Mouse (Mus musculus) mouse trophoblast stem cell (cell line): ENCODE results near the gene Slc10a6.

ENCODE experiments used
- in situ Hi-C, 2 experiments: fragments of 300-500 bp; cut with MseI, MboI; formaldehyde crosslinking; loops; 2 replicates in 1 of 2; 3 replicates in 1 of 2; pipeline ENCODE4 v1.15.1; 2025

Slc10a6 gene

DNA sequence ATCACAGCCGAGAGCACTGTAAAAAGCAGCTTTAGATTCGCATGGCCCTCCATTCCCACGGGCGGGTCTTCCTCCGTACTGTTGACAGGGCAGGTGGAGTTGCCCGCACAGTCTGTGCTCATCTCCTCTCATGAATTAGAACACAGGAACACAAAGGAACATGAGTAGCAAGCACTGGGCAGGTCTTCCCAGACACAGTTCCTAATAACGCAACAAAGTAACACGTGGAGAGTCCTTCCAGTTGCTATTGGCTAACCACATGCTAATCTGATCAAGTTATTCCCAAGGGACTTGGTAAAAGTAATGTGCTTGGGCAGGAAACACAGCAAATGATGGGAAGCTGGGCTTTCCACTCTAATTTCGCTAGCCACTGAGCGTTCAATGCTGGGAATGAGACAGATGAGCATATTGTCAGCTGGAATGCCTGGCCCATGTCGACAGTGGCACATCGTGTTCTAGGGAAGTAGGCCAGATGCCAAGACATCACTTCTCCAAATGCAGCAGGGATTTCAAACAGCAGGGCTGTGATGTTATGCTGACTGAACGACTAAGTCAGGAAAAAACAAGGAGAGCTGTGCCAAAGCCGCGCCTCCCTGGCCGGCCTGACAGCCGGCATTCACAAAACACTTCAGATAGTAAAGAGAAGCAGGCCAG is at the start of gene Slc10a6:
Gene Slc10a6, minus strand, starts transcription at position 293 of the 654 bp plus-strand sequence.
- in situ Hi-C loops: no loop called here

DNA sequence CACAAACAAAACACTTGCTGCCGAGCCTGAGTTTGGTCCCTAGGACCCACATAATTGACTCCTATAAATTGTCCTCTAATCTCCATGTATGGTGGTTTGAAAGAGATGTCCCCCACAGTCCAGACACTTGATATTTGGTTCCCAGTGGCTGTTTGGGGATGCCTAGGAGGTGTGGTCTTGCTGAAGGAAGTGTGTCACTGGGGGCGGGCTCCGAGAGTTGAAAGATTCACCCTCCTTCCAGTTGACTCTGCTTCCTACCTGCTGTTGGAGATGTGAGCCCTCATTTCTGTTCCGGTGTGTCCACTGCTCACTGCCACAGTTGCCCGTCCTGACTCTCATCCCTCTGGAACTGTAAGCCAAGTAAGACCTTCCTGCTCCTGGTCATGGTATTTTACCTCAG is 49.8 kb upstream of the Slc10a6 start:
- in situ Hi-C loops: no loop called here

DNA sequence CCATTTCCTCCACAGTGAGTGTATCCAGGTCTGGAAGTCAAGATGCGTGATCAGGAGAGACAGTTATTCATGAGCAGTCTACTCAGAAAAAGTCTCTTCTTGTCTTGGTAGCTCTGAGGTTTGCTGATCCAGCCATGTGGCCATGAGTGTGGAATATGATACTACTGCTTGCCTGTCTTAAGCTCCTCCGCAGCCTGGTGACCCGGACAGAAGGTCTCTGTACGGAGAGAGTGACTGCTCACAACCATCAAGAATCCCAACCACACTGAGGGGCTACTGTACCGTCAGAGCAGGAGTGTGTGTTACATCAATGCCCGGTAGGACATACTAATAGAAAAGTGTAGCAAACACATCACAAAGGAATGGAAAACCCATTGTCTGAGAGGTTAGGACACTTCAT is 48.7 kb upstream of the Slc10a6 start:
- in situ Hi-C loops: no loop called here

DNA sequence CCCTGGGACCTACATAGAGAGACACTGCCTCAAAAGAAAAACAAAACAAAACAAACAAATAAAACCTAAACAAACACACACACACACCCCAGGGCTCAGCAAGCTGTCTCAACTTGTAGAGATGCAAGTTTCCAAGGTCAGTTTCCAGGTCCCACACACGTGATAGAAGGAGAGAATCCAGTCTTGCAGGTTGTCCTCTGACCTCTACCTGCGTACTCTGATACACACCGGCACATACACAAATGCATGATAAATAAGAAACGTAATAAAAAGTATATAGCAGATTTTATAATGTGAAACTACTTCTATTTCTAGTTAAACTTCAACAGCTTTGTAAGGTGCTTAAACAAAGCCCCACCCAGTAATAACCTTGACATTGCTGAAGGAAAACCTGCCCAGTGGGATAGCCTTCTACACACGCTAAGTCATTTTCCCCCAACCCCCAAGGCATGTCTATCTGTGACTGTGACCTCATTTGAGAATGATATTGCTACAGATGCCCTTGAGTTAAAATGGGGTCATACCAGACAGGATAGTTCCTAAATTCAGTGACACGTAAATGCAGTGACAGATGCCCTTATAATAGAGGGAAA is 47.2 kb upstream of the Slc10a6 start:
- in situ Hi-C loops: no loop called here

DNA sequence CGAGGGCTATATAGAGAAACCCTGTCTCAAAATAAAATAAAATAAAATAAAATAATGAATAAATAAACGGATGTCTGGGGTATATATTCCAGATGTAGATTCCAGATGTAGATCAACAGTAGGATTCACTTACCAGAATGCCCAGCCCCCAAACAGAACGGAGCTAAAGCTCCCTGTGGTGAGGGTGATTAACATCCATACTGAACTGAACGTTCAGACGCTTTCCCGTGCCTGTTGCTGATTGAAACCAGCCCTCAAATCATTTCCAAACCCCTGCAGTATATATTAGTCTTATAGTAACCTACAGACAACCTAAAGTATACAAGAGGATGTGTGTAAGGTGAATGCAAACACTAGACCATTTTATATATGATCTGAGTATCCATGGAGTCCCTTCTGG is 45.3 kb upstream of the Slc10a6 start:
- in situ Hi-C loops: no loop called here

DNA sequence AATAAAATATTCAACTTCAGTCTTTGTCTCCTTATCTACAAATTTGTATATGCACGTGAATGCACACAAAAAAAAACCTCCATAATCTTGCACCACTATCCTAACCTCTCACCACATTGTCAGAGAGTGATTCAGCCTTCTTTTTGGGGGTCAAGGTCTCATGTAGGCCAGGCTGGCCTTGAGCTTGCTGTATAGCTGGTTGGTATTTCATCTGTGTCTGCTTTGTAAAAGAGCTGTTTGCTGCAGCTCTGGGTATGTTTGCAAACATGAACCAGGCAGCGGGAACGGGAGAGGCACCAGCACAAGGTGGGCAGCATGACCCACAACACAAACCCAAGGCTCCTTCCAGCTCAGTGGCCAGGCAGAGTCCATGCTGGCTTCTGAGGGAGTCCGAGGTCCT is 44.4 kb upstream of the Slc10a6 start:
- in situ Hi-C loops: no loop called here

DNA sequence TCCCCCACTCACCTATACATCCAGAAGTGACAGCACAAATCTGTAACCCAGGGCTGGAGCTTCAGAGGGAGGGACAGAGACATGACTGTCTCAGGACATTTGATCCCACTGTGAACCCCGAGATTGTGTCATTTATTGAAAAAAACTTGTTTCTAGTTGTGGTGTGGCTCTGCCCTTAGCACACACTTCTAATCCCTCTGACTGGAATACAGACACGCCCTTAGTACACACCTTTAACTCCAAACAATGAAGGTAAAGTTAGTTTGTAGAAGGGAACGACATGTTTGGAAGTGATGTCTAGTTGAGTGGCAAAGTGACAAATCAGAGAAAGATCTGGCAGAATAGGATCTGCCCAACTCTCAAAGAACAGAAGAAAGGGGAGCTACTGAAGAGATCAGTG is 42.7 kb upstream of the Slc10a6 start:
- in situ Hi-C loops: no loop called here

DNA sequence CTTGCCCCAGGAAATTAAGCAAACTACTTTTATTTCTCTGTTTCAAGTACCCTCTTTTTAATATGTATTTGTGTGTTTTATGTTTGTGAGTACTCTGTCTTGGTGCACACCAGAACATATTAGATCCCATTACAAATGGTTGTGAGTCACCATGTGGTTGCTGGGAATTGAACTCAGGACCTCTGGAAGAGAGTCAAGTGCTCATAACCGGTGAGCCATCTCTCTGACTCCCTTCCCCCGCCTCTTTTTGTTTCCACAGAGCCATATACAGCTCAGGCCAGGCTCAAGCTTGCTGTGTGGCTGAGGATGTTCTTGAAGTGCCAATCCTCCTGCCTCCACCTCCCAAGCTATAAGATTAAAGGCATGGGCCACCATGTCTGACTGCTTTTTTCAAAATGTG is 36.7 kb upstream of the Slc10a6 start:
- in situ Hi-C loops: no loop called here

DNA sequence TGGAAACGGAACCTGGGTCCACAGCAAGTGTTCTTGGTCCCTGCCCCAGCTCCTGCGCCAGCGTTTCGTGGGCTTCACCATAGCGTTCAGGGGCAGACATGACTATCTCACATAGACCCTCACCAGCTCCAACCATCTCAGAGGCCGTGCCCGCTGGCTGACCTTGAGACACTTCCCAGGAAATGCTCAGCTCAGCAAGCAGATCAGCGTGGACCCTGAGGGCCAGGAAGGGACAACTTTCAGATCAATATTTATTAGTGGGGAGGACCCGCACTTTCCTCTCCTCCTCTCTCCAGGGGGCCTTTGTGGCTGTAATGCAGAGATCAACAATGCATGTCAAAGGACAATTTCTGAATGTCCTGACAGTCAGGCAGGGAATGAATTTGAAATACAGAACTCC is 35.7 kb upstream of the Slc10a6 start:
- in situ Hi-C loops: no loop called here

DNA sequence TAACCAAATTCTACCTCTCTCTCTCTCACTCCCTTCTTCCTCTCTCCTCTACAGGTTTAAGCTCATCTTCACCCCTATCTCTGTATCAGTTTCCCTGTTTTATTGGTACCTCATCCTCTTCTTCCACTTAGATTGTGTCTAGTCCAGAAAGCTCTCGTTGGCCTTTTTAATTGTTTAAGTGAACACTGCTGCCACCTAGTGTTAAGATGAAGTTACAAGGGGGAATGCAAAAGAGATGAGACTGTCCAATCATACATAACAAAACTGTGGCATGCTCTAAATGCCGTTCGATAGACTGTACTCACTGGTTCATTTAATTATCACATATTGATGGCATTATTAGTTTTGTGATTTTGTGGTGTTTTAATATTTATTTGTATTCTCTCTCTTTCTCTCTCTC is 30.4 kb upstream of the Slc10a6 start:
- in situ Hi-C loops: loop anchor here (5.0 to 10.0 kb wide), 2 partner anchors 305 to 317 kb away; no protein-coding TSS in a partner anchor

DNA sequence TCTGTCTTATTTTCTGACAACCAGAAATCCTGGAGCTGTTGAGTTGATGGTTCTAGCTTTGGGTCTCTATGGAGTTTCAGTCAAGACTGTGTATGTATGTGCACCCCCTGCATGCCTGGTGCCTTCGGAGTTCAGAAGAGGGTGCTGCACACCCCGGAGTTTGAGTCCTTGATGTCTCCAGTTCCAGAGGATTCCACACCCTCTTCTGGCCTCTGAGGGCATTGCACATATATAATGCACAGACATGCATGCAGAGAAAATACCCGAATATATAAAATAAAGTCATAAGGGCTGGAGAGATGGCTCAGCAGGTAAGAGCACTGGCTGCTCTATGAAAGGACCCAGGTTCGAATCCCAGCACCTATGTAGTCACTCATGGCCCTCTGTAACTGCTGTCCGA is 29.7 kb upstream of the Slc10a6 start:
- in situ Hi-C loops: loop anchor here (5.0 to 10.0 kb wide), 2 partner anchors 304 to 317 kb away; no protein-coding TSS in a partner anchor

DNA sequence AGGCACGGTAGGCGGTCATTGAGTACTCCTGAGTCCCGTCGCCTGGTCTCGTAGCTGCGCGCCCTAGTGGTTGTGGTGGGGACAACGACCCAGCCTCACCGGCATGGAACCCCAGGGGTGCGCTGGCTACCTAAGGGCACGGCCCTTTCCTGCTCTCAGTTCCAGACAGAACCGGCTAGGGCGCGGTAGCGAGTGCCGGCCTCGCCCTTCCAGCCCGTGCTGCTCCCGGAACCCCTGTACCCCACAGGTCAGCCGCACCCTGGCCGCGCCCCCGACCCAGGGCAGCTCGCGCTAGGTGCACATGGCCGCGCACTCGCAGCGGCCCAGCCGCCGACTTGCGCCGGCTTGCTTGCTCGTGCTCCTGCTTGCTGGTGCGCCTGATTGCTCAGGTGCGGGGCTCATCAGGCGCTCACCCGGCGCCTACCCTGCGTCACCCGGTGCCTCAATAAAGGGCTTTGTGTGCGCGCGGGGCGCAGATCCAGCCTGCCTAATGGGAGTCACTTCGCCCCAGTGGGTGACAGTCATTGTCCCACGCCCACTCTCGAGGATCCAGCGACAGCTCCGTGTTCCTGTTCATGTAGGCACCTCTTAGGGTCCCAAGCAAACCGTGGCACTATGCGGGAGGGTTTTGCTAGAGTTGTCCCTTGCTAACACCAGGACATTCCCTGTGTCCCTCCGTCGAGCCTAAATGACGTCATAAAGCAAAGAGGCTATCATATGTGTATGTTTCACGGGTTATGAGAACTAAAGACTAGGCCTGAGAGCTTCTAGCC is 26.3 kb upstream of the Slc10a6 start, which contains the start of gene 1700016H13Rik:
Gene 1700016H13Rik, minus strand, starts transcription at position 665 of the 773 bp plus-strand sequence.
- in situ Hi-C loops: loop anchor here (5.0 to 10.0 kb wide), 2 partner anchors 301 to 313 kb away; no protein-coding TSS in a partner anchor

DNA sequence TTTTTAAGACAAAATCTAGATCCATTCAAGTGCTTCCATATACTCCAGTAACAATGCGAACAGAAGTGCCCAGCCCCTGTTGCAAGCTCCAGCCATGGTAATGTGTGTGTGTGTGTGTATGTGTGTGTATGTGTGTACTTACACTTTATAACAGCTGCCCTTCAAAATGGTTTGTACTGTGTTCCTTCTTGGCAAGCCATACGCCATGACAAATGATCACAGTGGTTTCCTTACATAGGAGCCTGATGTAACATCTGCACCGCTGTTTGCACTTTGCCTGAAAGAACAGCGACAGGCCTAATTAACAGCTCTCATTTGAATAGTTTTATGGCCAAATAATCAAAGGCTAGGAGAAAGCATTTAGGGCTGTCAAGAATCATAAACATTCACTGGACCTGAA is 25.6 kb upstream of the Slc10a6 start:
- in situ Hi-C loops: loop anchor here (5.0 to 10.0 kb wide), 2 partner anchors 300 to 312 kb away; no protein-coding TSS in a partner anchor

DNA sequence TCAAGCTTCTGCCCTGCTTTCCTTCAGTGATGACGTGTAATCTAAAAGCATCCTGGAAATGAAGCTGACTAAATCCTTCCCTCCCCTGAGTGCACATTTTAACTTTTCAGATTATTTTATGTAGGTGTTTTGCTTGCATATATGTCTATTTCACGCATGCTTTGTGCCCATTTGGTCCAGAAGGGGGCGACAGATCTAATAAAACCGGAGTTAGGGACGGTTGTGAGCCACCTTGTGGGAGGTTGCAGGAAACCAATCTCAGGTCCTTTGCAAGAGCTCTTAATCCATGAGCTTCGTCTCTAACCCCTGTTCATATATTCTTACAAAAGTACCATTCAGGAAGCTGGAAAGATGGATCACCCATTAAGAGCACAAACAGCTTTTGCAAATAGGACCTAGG is 25.0 kb upstream of the Slc10a6 start:
- in situ Hi-C loops: loop anchor here in 1 of 2 experiments (10.0 kb wide), 1 partner anchor 299 kb away; no protein-coding TSS in a partner anchor

DNA sequence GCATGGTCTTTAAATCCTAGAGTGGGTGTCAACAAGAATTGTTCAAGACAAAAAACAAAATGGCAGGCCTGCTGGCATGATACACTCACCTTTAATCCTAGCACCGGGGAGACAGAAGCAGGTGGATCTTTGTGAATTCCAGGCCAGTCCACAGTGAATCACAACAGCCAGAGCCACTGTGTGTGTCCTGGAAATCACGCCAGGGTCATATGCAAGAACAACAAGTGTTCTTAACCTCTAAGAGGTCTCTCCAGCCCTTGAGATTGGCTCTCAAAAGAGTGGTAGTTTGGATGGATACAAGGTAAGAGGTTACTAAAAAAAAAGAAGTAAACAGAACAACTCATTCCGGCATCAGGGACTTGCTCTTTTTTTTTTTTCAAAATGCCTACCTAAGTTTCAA is 18.1 kb upstream of the Slc10a6 start:
- in situ Hi-C loops: no loop called here

DNA sequence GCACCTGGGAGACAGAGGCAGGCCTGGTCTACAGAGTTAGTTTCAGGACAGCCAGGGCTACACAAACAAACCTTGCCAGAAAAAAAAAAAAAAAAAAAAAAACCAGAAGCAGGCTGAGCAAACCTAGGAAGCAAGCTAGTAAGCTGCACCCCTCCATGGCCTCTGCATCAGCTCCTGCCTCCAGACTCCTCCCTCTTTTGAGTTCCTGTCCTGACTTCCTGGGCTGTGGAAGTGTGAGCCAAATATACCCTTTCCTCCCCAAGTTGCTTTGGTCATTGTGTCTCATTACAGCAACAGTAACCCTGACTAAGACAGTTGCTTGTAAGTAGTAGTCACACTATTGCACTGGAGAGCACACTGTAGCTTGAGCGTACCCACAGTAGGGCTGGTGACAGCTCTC is 15.0 kb upstream of the Slc10a6 start:
- in situ Hi-C loops: no loop called here

DNA sequence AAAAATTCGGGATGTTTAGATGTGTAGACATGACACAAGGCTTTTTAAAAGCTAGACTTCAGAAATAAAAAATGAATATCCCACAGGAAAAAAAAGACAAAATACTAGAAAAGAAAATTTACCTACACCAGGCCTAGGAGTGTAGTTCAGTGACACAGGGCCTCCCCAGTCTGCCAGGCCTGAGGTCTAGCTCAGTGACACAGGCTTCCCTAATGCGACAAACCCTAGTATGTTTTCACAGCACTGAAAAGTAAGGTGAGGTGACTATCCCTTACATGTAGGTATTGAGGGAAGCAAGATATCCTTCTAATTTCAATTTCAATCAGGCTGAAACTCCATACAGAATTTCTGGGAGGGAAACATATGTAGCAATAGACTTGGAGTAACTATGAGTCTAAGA is 8.0 kb upstream of the Slc10a6 start:
- in situ Hi-C loops: no loop called here

DNA sequence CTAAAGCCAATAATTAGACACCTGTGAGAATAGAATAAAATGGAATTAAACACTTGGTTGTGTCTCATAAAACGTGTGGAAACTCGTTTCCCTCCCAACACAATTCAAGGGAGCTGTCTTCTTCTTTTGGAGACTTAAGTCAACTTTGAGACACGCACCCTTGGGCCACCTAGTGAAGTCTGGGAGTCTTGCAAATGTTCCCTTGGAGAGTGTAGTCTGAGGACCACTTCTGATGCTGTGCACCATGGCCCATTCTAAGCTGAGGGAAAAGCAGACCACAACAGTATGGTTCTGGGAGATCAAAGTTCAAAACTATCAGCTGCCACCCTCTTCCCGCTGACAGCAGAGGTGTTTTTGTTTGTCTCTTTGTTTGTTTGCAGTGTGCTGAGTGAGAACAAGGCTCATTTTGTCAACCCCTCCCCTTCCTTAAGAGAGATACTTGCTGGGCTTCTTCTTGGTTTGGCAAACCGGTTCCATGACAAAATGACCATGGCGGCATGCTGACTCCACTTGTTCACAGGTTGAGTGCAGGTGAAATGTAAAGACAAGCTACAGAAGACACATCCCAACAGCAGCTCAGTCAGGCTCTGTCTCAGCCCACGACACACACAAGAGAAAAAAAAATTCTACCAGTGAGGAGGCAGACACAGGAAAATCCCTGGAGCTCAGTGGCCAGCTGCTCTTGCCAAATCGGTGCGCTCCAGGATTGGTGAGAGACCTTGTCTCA is 814 bp upstream of the Slc10a6 start:
- in situ Hi-C loops: no loop called here

DNA sequence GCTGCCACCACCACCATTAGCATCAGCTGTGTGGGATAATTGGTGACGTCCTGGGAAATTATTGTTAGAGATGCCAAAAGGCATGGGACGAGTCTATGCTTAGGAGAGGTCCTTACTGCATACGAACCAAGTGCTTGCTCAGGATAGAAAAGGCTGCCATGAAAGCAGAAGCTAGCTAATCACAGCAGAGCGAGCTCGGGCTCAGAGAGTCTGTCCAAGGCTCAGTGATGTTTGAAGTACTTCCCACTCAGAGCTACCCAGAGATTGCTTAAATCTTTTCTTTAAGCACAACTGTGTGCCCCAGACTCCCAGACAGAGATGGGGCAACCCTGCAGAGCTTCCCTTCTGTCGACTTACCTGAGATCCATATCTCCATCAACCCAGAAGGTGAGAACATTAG is 704 bp downstream of the Slc10a6 start:
- in situ Hi-C loops: no loop called here

DNA sequence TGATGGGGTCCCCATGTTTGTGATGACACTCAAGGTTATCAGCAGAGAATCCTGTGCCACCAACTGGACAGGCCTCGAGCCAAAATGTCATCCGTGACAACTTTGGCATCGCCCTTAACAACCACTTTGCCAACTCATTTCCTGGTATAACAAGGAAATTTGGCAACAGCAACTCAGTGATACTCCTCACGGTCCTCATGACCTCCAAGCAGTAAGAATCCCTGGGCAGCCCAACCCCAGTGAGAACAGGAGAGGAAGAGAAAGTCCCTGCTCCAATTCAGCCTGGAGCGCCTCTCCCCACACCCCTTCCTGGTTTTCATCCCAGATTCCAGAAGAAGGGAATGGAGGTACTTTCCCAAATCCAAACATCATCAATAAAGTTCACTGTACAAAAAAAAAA is 4.4 kb downstream of the Slc10a6 start:
- in situ Hi-C loops: no loop called here

DNA sequence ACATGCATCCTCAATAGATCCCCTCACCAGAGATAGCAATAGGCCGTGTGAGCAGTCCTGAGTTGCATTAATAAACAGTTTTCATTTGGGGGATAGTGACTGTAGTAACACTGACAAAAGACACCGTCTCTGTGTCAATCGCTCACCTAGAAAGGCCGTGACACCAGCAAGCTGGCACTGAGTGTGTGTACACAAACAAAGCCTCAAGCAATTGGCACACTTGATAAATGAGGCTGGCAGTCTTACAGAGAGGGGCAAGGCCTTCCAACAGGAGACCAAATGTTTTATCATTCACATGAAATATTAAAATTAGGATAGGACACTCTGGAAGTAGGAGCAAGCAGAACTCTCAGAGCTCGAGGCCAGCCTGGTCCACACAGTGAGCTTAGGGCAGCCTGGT is 6.9 kb downstream of the Slc10a6 start:
- in situ Hi-C loops: no loop called here
